Mouse (Mus musculus): ENCODE measurements at regions not wholly inside any gene's neighbourhood (a gene's known extent, or its start where the extent isn't known, plus 50 kb on each side); places are given as distances from the start of the nearest gene placed in this dataset.

DNA sequence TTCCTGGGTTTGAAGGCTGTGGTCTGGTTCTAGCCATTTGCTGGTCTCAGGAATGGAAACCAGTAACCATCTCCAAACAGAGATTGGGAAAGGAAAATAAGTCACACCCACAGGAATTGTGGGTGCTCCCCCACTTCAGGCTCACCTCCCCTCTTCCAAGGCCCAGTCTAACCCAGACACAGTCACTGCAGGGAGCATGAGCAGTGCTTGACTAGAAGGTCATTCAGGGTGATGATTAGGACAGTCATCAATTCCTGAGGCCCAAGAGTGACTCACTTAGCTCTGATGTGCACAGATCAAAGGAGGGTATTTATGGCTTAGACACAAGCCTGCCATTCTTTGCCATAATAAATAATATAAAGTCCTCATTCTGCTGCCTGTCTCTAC lies 120.4 kb downstream of the Tmem17 start:
- no peak for TF ChIP-seq MAFK (IDR thresholded peaks at IDR 0.05; ENCODE audit: insufficient read depth, low read depth, low read length)
- no peak for TF ChIP-seq ZC3H11A (IDR thresholded peaks at IDR 0.05; ENCODE audit: borderline replicate concordance, low read depth, low read length)
- no peak for TF ChIP-seq ZNF384 (IDR thresholded peaks at IDR 0.05; ENCODE audit: low read depth, low read length)
- no peak for TF ChIP-seq CHD2 (IDR thresholded peaks at IDR 0.05; ENCODE audit: low read depth, low read length)
- TF ChIP-seq HCFC1 (IDR thresholded peaks at IDR 0.05; ENCODE audit: borderline replicate concordance, insufficient read depth, low read length): no peak

Measured in ES-E14 (cell line).